Mouse (Mus musculus) spleen, postnatal 10 days (tissue): Measurements from ENCODE around the gene Lyar.

ENCODE experiments used
- DNase-seq, 2 experiments: peaks; one replicate each; pipeline ENCODE4 v3.0.0; 2021 to 2022; ENCODE audit warnings: low spot score in 2 of 2

Lyar gene

DNA sequence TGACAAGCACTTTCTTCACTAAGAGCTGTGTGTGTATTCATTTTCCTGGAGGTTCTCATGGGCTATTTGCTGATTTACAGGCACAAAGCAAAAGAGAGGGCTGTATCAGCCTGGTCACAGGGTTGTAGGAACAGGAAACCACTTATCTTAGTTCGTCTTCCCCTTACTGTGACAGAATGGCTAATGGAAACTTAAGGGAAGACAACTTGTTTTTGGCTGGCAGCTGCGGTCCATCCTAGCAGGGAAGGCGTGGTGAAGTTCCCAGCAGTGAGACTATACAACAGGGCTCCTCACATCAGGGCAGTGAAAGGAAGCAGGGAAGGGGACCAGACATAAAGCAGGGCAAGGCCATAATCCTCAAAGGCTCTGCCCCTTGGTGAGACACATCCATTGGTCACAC, 35.4 kb downstream of the Lyar start:
- DNase-seq: no peak

DNA sequence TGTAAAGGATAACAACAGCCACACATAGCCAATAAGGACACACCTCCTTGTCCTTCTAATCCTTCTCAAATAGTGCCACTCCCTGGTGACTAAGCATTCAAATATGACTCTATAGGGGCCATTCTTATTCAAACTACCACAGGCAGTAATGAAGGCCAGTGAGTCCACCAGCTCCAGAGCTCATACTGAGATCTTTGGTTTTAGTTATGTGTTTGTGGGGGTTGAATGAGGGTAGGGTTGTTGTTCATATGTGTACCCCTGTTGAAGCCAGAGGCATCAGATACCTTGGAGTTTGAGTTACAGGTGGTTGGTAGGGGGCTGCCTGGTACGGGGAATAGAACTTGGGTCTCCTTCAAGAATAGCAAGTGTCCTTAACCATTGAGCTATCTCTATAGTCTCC, 36.3 kb downstream of the Lyar start:
- no peak for DNase-seq

DNA sequence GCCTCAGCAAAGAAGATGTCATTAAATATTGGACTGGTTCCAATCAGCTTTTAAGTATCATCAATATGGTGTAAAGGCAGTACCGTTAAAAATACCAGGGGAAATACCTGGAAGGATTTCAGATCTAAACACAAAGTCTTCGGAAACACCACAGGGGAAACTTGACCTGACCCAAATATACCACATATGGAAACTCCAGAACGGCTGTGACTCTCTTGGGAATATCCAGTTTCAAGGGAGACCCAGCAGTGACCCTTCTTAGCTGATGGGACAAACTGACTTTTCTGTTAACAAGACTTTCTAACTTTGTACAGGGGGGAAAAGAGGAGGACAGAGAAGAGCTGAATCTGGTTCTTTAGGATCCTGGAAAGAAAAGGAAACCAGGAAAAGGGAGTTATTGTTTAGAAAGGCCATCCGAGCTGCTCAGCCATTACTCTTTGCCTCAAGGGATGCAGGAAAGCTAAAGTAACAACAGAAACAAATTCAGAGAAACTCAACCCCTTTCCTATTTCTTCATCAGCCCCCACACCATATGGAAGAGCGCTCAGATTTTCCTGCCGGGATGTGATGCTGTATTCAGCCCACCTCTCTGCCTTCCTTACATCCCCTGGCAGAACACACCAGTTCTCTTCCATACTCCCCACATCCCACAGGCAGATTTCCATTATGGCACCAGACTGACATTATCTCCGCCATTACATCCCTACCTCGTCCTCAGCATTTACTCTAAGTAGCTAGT, 37.9 kb downstream of the Lyar start:
- DNase-seq: no peak

DNA sequence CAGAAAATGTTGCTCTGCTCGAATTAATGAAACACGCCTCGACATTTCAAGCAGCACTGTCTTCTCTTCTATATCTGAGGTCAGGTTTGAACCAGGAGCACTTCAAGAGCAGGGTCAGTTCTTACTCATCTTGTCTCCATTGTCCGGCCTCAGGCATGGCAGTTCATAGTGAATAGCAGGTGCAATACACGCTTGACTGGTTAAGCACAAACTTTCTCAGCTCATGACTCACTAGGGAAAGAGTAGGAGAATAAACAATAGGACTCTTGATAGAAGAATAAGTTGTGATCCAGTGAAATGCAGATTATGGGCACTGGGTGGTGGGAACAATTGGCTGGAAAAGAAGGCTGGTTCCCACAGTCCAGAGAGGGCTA, 38.5 kb downstream of the Lyar start:
- no peak for DNase-seq

DNA sequence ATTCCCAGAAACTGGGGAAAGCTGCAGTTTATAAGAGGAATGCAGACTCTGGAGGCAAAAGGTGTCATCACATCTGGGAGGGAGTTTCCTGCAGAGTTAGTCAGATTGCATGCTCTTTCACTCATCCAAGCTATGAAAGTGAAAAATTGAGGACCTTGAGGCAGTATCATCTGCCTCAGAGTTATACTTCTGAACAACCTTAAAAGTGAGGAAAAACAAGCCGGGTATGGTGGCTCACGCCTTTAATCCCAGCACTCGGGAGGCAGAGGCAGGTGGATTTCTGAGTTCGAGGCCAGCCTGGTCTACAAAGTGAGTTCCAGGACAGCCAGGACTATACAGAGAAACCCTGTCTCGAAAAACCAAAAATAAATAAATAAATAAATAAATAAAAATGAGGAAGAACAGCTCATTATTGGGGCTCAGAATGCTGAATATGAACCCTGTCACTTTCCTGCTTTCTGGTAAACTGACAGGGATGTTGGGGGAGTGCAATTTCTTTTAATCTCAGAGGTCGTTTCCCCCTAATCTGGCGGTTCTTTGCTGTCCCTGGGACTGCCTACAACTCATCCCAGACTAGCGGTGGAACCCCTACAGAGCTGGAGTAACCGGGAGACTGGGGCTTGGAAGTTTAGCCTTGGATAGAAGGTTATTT, 39.3 kb downstream of the Lyar start:
- no peak for DNase-seq

DNA sequence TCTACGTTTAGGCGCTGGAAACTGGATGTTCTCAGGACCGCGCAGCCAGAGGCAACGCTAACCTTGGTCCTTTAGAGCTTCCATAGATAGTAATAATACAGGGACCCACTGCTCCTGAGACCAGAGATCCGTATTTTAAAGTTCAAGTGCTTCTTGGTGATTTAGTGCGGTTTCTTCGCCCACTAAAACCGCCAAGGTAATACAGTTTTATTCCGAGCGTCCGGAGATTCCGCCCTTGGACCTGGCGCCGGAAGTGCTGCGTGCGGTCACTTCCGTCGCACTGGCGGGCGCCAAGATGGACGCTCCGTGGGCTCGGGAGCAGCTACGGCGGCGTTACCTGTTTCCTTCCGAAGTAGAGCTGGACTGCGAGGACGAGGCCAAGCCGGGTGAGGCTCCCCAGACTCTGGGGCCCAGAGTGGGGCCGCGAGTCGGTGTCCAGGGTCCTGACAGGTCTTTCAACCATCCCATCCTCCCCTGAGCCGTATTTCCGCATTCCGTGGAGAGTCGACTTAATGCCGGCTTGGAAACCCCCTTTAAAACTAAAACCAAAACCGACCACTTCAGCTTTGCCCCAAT, 39.9 kb downstream of the Lyar start, which contains the start of gene Tmem128:
Gene Tmem128, plus strand, starts transcription at position 79 of the 576 bp plus-strand sequence.
- DNase-seq: peak; percentile 68 to 73

DNA sequence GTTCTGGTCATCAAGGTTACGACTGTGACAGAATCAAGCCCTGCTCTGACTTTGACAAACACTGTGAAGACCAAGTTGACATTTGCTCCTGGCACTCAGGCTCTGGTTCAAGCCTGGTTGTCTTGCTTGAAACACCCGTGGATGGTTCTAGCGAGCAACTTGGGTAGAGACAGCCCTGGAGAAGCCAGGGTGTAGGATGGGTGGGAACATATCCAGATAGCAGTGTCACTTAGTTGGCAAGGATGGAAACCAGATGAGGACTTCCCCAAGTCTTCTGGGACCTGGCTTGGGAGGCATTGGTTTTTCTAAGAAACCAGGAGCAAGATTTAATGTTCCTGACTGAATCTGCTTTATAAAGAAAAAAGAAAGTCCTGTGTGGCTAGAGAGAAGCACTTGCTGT, 50.7 kb downstream of the Lyar start:
- DNase-seq: no peak

DNA sequence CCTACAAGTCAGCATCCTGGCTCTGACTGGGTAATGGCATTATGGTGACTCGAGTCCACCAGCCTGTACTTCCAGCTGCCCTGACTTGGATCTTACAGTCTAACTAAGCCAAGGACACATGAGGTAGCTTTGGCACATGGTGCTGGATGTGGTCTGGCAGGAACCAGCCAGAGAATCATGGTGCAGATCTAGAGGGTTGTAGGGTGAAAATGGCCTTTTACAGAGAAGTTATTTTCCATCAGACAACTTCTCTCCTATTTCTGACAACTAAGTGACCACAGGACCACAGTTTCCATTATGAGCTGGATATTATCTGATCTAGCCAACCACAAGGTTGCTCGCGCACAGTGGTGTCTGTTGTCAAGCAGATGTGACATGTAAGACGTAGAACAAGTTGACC, 53.6 kb downstream of the Lyar start:
- no peak for DNase-seq

DNA sequence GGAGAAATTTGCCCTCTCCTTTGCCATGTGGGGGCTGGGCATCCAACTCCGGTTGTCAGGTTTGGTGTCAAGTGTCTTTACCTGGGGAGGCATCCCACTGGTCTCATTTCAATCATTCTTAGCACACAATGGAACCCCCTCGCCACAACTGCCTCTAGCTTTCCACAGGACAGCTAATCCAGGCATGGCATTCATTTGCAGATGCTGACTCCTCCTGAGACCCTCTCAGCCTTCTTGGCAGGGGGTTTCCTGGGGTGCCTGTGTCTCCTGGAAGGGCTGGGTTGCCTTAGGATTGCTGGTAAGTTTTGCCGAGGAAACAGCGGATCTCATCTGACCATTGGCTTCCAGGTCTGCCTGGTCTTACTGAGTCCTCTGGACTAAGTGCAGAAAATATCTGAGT, 55.5 kb downstream of the Lyar start, which contains the start of gene Otop1:
Gene Otop1, plus strand, starts transcription at position 202 of the 400 bp plus-strand sequence.
- no peak for DNase-seq

DNA sequence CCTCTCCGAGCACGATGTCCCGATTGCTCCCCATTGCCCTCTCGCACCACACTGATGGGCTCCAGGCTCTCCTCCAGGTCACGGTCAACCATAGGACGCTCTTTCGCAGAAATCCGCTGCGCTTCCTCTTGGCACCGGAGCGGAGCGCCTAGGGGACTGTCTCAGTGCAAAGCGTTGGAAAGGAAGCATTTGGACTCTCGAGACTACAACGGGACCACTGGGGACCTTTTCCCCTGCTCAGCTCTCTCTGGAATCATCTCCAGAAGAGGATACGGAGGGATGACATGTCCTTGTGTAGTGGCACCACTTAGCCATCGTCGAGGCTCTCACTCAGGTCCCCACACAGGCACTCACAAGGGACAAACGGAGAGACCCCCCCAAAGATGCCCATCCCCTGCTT, 56.2 kb downstream of the Lyar start:
- no peak for DNase-seq

DNA sequence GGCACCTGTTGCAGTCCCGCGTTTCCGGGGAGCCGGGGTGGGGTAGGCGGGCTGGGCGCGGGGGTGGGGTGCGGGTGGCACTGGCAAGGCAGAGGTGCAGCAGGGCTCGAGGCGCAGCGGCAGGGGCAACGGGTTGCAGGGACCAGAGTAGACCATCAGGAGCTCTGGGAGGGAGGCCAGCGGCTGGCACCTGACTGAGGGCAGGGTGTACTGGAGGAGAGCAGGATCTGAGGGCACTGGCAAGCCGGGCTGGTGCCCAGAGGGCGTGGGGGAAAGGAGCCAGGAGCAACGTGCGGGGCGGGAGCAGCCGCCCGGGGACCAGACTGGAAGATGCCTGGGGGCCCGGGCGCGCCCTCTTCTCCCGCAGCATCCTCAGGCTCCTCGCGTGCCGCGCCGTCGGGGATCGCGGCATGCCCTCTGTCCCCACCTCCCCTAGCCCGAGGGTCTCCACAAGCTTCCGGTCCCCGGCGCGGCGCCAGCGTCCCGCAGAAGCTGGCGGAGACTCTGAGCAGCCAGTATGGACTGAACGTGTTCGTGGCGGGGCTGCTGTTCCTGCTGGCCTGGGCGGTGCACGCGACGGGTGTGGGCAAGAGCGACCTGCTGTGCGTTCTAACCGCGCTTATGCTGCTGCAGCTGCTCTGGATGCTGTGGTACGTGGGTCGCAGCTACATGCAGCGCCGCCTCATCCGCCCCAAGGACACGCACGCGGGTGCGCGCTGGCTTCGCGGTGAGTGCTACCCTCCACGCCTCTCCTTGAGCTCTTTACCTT, 57.0 kb downstream of the Lyar start:
- no peak for DNase-seq

DNA sequence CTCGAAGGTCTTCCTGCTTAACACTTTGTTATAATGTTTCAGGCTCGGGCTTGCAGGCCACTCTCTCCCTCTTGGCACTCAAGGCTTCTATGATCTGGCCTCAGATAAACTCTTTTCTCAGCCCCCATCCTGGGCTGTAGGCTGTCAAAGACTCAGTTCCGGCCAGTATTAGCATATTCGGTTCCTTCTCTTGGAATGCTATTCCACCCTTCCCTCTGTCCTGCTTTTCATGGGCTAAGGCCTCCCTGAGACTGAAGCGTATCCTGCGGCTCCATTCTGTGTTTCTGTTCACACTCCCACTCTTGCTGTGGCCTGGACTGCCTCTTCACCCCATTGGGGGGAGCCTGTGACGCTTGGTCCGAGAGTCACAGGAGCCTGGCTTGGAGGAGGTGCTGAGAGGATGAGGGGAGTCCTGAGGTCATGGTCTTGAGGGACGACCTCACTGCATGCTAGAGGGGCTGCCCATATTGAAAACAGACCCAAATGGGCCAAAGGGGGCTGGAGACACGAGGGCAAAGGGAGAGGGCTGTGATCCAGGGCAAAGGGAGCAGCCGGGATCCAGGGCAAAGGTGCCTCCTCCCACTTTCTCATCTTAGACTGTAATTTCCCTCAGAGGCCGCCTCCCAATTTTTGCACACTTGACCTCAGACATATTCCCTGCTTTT, 57.8 kb downstream of the Lyar start:
- no peak for DNase-seq

DNA sequence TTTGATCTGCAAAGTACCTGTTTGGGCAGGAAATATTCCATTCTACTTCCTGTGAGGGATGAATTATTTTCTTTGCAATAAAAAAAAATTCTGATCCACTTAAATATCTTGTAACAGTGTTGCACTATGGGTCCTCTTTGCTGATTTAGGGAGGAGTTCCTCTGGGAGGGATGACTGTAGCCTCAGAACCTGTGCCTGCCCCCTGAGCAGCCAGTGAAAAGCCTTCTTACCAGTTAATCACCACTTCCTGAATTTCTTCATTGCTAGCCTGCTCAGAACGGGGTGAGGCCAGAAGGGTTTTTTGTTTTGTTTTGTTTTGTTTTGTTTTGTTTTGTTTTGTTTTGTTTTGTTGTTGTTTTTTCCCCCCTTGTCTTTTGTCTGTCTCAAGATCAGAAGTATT, 59.8 kb downstream of the Lyar start:
- DNase-seq: no peak
